Mouse (Mus musculus): ENCODE data around the gene Nfxl1.

DNA sequence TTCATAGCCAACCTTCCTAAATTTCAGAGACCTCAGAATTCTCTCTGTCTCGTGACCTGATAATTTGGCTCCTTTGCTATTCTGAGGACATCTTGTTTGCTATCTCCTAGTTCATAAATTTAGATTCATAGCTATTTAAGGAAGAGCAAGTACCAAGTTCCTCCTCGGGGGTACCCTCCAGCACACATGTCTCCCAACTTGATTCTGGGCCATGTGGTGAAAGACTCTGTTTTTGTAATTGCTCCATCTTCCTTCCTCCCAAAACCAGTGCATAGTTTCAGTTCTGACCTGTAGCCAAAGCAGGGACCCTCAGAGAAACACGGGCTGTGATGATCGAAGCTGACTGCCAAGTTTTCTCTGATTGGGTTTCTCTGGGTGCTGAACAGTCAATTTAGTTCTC is 62.7 kb downstream of the Nfxl1 start:
- TF ChIP-seq CTCF (IDR thresholded peaks at IDR 0.05; ENCODE audit: borderline replicate concordance, insufficient read depth, low read length) (no peak), POLR2A (IDR thresholded peaks at IDR 0.05; ENCODE audit: low read depth, low read length) (no peak)
